Mouse (Mus musculus) erythroblast, adult 5-6 weeks (primary cell): Measurements from ENCODE around the gene C1qtnf1. TPM values are rescaled to one million over a fixed set of nuclear protein-coding genes. Genes with fewer than 3 reads are reported as not detected.
"Not testable (repeated sequence)": the region's sequence is repeated elsewhere in the genome, so short reads cannot be mapped to it uniquely, and the experiment has no call there.

Source experiments
- ATAC-seq: replicated peaks from 2 replicates; pipeline ENCODE4 v1.8.0; 2016; ENCODE audit warnings: moderate number of reproducible peaks, mild to moderate bottlenecking, moderate TSS enrichment, inconsistent platforms; ENCODE audit not compliant: poor library complexity, low FRiP score, severe bottlenecking
- total RNA-seq, 2 experiments: library from RNA; stranded (forward) in 1 of 2; stranded (reverse) in 1 of 2; fragments of 150-400 nt in 1 of 2; fragments of 200-764, 138-1000 nt in 1 of 2; gene quantifications; 2 replicates each; pipeline versions ENCODE4 v1.2.3 to v1.2.4; 2015 to 2017; ENCODE audit warnings: low replicate concordance in 2 of 2

Gene C1qtnf1
- total RNA-seq (2015; ENCODE audit: low replicate concordance) (not detected in 2 replicates), total RNA-seq (2017; ENCODE audit: low replicate concordance) (not detected in 2 replicates)

DNA sequence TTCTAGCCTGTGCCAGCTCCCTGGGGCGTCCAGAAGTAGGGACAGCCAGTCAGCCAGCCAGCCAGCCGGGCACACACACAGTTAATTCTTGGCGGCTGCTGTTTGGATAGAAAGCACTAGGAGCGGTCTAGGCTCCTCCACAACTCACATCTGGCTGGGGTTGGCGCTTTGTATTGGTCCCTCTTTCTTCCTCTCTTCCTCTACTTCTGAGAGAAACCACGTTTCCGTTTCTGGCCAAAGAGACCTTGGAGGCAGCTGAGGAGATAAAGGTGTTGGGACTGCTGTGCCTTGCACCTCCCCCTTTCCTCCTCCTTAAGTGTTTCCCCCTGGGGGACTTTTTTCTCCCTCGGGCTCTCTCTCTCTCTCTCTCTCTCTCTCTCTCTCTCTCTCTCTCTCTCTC lies at the start of gene C1qtnf1:
Gene C1qtnf1 (plus strand): TSS at position 218 of the 400 bp plus-strand sequence.
- no peak for ATAC-seq

DNA sequence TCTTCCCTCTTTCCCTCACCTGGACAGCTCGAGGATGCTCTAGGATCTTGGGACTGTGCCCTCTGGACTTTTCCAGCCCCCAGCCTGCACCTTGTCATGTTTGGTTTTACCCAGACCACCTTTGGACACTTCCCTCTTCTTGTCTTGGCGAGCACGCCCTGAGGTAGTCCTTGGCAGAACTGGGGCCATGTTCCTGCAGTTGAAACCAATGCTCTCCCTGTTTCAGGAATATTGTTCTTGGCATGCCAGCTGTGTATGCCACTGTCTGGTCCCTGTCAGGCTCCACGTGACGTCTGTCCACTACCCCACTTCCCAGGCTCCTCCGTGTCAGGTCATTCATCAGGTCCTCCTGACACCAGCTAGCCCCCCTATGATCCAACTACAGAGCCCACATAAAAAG lies 49.3 kb upstream of the C1qtnf1 start:
- no peak for ATAC-seq

DNA sequence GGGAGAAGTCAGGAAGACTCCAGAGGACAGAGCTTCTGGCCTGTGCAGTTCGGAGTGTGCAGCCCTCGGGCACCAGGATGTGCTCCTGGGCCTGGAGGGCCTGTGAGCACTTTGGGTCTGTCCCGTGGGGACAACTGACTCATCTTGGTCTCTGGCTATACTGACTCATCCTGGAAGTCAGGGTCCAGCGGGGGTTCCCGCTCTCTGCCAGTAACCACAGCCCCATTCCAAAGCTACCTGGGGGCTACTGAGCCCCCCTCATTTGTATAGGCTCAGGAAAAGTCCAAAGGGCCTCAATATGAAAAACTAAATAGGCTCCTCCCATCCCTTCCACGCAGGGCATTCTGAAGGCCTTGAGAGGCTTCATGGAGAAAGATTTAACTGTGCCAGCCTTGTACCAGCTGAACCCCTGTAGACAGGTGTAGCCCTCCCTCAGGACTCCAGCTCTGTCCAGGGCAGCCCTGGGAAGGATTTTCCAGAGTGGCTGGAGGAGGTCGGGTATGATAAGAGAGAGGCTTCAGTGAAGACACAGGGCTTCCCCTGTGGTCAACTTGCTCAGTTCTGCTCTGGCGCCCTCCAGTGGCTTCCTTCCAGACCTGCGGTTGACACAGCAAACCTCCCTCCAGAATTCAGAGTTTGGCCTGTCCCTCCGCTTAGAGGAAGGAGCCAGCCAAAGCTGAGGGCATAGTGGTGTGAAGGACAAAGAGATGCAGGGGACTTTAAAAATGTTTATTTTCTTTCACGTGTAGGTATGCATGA lies 48.6 kb upstream of the C1qtnf1 start:
- ATAC-seq = peak; percentile 74

DNA sequence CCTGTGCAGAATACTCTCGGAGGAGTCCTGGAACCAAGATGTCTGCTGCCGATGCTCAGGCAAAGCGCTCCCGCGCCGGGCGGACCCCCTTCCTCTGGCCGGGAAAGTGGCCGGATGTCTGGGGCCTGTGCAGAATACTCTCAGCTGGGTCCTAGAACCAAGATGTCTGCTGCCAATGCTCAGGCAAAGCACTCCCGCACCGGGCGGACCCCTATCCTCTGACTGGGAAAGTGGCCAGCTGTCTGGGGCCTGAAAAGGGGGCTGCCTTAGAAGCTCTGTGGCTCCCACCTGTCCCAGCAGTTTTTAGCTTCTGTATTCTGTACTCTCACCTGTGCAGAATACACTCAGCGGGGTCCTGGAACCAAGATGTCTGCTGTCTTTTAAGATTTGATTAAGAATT lies 40.2 kb upstream of the C1qtnf1 start:
- not testable (repeated sequence) for ATAC-seq

DNA sequence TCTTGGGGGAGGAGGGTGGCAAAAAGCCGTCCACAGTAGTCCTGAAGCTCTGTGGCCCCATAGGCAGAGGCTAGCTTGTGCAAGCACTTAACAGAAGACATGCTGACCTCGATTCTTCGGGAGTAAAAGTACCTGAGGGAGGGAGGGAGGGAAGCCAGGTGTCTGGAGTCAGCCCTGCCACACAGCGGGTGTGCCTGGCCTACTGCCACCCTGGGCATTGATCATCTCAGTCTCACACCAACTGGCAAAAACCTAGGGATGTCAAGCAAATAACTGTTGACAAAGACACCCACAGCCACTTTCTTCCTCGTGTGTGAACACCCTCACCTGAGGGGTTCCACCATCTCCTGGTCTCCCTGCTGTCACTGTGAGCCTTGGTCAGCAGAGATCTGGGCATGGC lies 34.0 kb upstream of the C1qtnf1 start:
- ATAC-seq = no peak

DNA sequence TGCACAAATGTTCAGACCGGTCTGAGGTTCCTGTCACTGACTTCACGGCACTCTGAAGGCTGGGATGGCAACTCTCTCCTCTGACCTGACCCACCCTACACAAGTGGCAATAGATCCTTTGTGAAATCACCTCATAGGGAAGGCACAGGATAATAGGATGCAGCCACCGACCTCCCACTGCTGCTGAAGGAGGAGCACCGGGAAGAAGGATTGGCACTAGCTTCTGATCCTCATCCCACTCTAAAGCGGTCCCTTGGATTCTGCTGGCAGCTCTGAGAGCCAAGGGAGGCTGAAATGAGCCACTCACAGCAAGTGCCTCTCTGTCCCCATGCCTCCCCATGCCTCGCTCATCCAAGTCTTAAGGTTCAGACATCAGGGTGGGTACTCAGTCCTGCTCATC lies 33.5 kb upstream of the C1qtnf1 start:
- no peak for ATAC-seq

DNA sequence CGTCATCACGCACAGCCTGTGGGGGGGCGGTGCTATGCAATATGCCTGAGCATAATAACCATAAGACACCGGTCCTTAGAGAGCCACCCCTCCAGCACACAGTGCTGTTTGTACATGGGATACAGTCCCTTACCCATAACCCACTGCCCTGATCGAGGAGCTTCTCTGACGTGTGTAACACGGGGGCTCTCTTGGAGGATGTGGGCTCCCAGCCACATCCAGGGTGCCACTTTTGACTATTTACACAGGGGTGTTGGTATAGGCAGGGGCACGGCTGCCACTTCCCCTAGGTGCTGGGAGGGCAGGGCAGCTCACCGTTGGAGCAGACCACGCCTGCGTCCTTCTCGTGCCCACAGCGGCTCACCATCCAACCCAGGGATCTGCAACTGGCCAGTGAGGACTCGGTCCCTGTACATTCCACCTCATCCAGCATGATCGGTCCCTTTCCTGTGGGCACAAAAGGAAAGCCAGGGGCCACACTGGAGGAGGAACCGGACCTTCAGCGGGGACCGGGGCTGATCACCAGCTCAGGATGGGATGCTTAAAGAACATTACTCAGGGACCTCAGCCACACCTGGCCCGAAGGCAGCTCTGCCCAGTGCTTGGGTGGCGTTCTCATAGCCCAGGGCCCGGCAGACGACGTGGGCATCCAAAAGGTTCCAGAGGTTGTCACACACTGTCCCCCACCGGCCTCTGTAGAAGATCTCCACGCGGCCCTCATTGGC lies 30.0 kb upstream of the C1qtnf1 start:
- ATAC-seq = no peak

DNA sequence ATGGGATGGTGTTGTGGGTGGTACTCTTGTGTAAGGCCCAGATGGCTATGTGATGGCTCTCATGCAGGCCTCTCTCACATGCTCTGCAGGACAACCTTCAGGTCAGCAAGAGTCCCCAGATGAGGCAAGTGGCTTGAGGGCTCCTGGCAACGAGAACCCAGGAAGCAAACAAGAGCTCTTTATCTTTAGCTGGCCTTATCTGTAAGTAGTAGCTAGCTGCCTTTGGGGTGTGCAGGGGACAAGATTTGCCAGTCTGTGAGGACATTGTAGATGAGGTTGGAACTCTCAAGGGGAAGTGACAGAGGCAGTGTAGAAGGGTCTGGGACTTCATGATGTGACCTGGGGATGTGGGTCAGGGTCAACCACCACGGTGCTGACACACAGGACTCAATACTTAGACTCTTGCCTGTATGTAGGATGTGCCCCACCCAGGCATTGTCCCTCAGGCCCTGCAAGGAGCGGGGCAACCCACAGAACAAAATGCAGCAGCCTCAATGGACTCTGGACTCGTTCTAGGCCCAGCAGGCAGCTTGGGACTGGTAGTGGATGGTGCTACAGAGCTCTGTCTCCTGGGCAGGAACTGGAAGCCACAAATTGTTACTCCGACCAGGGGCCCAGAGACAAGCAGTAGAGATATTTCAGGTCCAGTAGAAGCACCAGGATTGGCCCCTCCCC lies 28.0 kb upstream of the C1qtnf1 start:
- ATAC-seq = peak; percentile 41

DNA sequence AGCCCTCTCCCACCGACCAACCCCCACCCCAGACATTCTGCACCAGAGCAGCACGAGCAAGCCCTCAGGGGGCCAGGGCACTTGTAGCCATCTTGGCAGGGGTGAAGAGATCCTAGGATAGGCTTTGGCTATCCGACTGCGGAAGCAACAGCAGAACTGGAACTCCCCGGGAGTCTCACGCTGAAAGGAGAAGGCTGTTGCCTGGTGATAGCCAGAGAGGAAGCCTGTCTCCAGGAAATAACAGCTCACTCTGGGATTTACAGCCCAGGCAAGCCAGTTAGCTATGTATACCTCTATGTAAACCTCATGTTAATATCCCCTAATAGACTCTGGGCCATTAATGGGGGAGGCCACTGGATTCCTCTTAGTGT lies 27.5 kb upstream of the C1qtnf1 start:
- no peak for ATAC-seq

DNA sequence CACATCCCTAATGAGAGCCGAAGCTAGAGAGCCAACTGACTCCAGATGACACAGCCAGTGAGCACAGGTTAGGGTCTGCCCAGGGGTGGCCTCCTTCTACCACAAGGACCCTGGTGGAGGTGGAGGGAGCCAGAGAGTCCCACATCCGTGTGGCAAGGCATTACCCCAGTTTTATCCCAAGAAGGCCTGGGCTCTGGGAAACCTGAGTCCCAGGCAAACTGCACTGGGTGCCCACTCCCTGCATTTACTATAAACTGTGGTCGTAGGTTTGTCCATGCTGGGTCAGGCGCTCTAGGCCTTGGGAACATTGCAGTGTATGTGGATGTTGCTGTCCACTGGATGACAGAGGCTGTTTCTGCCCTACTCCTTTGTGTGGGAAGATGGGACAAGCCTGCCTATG lies 26.8 kb upstream of the C1qtnf1 start:
- peak; percentile 27; the same call in 1 of the 2 replicates for ATAC-seq

DNA sequence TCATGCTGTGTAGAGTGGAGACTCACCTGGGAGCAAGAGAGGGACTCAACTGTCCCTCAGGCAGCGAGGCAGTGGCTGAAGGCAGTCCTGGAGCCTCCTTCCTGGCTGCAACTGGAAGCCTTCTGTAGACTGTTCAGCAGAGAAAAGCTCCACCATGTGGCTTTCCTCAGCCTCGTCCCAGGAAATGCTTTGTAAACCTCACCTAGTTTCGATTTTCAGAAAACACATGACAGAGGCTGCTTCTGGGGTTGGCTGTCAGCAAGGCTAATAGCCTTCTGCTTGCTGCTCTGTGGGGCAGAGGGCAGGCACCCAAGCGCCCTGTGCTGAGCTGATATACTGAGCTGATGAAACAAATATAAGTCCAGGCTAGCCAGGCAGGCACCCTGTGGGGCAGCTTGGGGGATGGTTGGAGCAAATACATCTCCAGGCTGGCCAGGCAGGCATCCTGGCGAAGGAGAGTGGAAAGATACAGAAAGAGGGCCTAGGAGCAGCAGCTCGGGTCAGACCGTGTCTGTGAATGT lies 26.2 kb upstream of the C1qtnf1 start, which contains the start of gene Lgals3bp:
Gene Lgals3bp (minus strand): TSS at position 333 of the 521 bp plus-strand sequence.
- ATAC-seq = peak; percentile 52

DNA sequence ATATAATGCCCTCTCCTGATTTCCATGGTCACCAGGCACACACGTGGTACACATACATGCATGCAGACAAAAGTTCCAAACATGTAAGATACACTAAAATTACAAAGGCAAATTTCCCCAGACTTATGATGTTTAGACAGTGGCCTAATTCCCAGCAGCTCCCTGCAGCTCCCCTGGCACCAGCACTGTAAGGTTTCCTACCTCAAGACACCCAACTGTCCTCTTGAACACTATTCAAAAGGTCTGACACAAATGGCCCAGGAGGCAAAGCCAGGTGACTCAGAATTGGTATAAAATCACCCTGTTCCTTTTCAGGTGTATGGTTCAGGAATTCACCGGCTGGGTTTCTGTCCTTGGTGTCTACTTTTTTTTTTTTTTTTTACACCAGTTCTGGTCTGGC lies 24.8 kb upstream of the C1qtnf1 start:
- no peak for ATAC-seq

DNA sequence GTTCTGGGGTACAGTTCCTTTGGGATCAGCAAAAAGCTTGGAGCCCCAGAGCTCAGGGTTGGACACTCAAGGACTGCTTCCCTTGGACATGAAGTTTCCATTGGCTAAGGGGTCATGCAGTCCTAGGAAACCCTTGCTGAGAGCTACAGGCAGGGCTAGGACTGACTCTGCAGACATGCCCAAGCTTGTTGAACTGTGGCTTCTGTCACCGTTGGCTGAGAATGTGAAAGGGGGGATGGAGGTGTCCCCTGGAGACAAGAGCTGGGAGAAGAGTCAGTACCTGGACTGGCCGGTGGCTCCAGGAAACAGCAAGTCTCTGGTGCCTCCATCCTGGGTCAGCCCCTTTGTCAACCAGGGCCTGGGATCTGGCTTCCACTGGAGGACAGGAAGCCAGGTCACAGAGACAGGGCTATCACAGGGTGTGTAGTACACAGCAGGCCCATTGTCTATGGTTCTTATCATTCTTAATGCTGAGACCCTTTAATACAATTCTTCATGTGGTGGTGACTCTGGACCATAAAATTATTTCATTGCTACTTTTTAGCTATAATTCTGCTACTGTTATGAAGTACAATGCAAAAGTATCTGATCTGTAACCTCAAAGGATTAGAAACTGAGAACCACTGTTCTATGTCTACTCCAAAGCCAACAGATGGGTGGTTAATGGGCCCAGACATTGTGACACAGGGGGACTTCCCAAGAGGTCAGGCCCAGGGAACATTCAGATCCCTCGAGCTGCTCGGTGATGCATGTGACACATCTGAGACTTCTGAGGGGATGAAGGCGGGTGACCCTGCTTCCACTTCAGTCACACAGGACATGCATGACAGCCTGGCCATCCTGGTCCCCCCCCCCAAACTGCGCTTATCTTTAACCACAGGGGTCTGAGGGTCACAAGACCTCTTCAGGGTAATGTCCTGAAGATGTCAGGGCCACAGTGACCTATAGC lies 23.8 kb upstream of the C1qtnf1 start:
- no peak for ATAC-seq

DNA sequence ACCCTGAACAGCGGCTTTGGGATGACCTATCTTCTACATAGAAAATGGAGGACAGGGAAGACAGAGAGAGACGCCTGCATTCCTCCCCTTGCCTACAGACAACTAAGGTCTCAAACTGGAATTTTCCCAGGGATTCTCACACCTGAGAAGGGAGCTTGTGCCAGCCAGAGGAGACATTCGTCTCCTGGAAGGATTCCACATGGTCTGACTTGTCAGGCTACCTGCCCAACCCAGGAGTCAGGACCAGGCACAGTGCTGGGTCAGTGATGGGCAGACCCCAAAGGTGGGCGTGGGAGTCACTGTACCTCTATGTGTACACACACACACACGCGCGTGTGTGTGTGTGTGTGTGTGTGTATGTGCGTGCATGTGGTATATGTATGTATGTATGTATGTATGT lies 22.7 kb upstream of the C1qtnf1 start:
- no peak for ATAC-seq

DNA sequence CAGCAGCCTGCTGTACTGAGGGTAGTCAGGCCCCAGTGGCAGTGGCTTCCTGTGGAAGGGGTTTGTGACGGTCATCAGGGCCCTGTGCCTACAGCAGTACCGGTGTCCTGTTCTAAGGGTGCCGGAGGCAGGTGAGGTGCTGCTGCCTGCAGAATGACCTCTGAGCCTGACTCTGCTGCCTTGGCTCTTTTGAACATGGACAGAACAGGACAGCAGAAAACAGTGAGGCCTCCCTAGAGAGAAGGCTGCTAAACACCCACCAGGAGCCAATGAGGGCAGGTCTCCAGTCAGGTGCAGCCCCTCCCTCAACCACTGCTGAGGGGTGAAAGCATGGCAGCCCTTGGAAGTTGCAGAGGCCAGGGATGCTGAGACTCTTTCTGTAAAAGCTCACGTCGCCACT lies 21.5 kb upstream of the C1qtnf1 start:
- ATAC-seq = no peak

DNA sequence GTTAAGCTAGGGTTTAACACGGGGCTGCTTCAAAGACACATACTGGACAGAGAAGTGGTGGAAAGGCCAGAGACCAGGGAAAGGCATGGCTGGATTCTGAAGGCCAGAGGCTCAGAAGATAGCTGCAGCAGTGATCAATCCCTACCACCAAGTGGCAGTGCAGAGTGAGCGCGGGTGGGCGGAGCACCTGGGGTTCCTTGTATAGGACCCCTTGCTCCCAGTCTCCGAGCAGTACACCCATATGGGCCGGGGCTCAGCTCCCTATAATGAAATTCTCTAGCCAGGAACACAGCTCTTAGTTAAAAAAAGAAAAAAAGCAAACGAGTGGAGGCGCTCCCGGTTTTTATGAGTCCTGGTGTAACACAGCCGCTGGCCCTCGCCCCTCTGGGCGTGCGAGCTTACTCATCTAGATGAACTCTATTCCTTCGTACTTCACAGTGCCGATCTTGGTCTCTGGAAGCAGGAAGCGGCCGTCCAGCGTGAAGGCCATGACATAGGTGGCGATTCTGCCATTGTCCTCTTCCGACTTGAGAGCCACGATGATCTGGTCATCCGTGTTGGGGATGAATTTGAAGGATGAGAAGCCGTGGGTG lies 20.6 kb upstream of the C1qtnf1 start:
- no peak for ATAC-seq

DNA sequence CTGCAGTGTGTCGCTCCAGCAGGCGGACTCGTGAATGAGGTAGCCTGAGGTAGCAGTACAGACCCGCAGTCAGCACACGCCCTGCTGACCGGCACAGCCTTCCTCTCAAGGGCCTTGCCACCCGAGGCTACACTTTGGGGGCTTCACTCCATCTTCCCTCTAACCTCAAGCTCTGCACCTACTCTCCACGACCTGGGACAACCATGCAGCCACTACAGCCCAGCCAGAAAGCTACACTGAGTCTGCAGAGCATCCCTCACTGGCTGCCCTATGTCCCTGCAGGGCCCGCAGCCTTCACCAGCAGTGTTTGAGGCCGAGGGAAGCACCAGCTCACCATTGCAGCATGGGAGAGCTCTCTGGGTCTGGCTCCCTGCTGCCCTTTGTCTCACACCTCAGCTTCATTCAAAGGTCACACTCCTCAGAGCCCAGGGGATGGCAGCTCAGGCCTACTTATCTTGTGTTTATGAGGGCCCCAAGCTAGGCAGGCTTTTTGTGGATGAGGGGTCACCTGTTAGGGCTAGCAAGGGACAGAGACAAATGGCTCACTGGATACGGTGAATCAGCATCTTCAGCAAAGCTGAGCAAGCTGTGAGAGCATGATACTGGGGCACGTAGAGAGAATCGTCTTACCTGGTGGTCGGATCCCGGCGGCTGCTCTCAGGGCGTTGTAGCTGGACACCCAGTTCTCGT lies 19.8 kb upstream of the C1qtnf1 start:
- no peak for ATAC-seq
